Mouse (Mus musculus): Measurements from ENCODE around the gene Rin1.

DNA sequence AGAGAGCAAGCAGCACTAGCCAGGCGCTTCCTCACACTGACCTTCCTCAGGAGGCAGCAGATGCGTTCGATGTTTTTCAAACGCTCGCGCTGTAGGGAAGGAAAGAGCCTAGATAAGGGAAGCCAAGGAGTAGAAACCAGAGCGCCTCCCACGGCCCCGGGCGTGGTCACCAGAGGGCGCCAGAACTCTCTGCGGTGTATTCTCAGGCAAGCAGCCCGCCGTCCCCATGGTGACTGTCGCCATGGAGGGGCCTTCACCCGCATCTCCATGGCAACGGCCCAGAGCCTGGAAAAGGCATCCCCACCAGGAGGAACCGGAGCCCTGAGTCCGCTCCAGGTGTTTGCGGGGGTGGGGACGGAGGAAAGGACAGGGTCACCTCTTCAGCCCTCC, 44.0 kb downstream of the Rin1 start:
- TF ChIP-seq CTCF (IDR thresholded peaks at IDR 0.05; ENCODE audit: control insufficient read depth, insufficient read depth, insufficient replicate concordance, low read depth, low read length) (peak; percentile 66; the same call in 1 of the 2 replicates), POLR2A (IDR thresholded peaks at IDR 0.05; ENCODE audit: control insufficient read depth, low read depth, low read length) (no peak)
